Mouse (Mus musculus) ES-Bruce4 (cell line): ENCODE measurements around the gene Thtpa.

Experiments used
- EP300 ChIP-seq: IDR thresholded peaks from 2 replicates; pipeline ENCODE4 v1.6.1; 2011; ENCODE audit warnings: low read depth, low read length; ENCODE audit not compliant: insufficient read depth
- POLR2A ChIP-seq: IDR thresholded peaks from one replicate; pipeline ENCODE4 v1.8.1; 2011; ENCODE audit warnings: low read length; ENCODE audit not compliant: insufficient read depth

DNA sequence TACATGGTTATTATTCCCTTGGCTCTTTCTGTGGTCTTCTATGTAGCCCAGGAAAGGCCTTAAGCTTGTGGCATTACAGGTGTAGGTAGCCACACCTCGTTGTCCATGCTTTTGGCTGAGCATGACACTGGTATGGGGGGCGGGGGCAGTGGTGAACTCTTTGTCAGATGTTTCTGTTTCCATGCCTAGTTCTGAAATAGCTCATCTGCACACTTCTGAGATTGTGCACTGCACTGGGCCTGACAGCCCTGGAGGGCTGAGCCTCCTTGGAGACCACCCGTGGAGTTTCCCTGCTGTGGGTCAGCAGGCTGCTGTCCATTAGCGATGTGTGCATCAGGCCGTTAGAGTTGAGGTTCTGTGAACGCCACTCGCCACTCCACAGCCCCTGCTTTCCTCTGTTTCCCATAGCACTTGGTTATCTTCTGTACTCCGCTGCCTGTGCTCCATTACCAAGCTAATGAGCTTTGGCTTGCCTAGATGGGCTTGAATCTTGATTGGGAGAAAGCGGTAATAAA is 2.0 kb downstream of the Thtpa start:
- 0 out of 2 replicates have a peak, but pooled peaks have one; percentile 18 for TF ChIP-seq EP300
- TF ChIP-seq POLR2A, result no peak
